39 mouse cellular contexts compared by ENCODE assay signal in genomic region chr8:12608810-12609209, GRCm38 (mm10). TPM values are rescaled to one million over a fixed set of nuclear protein-coding genes. Genes with fewer than 3 reads are reported as not detected.
"Had no signal": no experiment of that assay in that cellular context is flagged by ENCODE, and none has a peak within 500 bp of the region (broad histone marks: within the 10 kb centered on the region; RNA-seq: fewer than 3 reads in every experiment).

No protein-coding gene starts in this region.

- H3K4me2 ChIP-seq: embryonic facial prominence, embryonic 12.5 days; embryonic facial prominence, embryonic 13.5 days; embryonic facial prominence, embryonic 15.5 days; forebrain, embryonic 12.5 days; forebrain, embryonic 13.5 days; forebrain, embryonic 15.5 days had no signal

- H3K27ac ChIP-seq: embryonic facial prominence, embryonic 10.5 days; embryonic facial prominence, embryonic 12.5 days; embryonic facial prominence, embryonic 13.5 days; embryonic facial prominence, embryonic 15.5 days; forebrain, embryonic 10.5 days; forebrain, embryonic 12.5 days; forebrain, embryonic 13.5 days; forebrain, embryonic 15.5 days; gastrocnemius, adult 2 months; heart, adult 2 months had no signal

- DNase-seq: cerebellum, adult 9-10 months; cerebellum, adult 9-11 months; cerebellum, postnatal 10 days; cerebellum, postnatal 14 days; cerebellum, postnatal 25 days; cerebellum, postnatal 36 days; embryo, embryonic 11 days; forebrain, postnatal 0 days; gastrocnemius, adult 2 months; gastrocnemius, postnatal 10 days; gastrocnemius, postnatal 14 days; gastrocnemius, postnatal 25 days; gastrocnemius, postnatal 36 days; heart, adult 11 months; heart, adult 18-20 months; heart, adult 2 months had no signal

- H3K4me3 ChIP-seq: embryonic facial prominence, embryonic 10.5 days; embryonic facial prominence, embryonic 12.5 days; embryonic facial prominence, embryonic 13.5 days; embryonic facial prominence, embryonic 15.5 days; erythroblast, embryonic 14.5 days; forebrain, embryonic 10.5 days; forebrain, embryonic 12.5 days; forebrain, embryonic 13.5 days; forebrain, embryonic 15.5 days; gastrocnemius, adult 2 months; heart, adult 2 months had no signal

- H3K4me1 ChIP-seq: embryonic facial prominence, embryonic 12.5 days; embryonic facial prominence, embryonic 13.5 days; embryonic facial prominence, embryonic 15.5 days had no signal

- H3K9ac ChIP-seq: embryonic facial prominence, embryonic 12.5 days; embryonic facial prominence, embryonic 13.5 days; embryonic facial prominence, embryonic 15.5 days; forebrain, embryonic 12.5 days; forebrain, embryonic 13.5 days; forebrain, embryonic 15.5 days; forebrain, postnatal 0 days had no signal

- ATAC-seq: forebrain, embryonic 13.5 days; forebrain, embryonic 14.5 days; forebrain, embryonic 15.5 days; forebrain, embryonic 16.5 days had no signal

- H3K27me3 ChIP-seq: embryonic facial prominence, embryonic 12.5 days; forebrain, embryonic 13.5 days; forebrain, embryonic 15.5 days had no signal

- H3K9me3 ChIP-seq: embryonic facial prominence, embryonic 10.5 days; embryonic facial prominence, embryonic 12.5 days; embryonic facial prominence, embryonic 13.5 days; embryonic facial prominence, embryonic 15.5 days; forebrain, embryonic 10.5 days; forebrain, embryonic 12.5 days; forebrain, embryonic 13.5 days; forebrain, embryonic 15.5 days had no signal

- H3K36me3 ChIP-seq: embryonic facial prominence, embryonic 12.5 days; embryonic facial prominence, embryonic 15.5 days; forebrain, embryonic 12.5 days; forebrain, embryonic 15.5 days had no signal

RNA-seq across cellular contexts. Expression of gene Spaca7, which starts 36.0 kb away (rescaled TPM):
- total RNA-seq: common myeloid progenitor, adult 5-6 weeks; forebrain, postnatal 0 days; gastrocnemius, adult 18-20 months; gastrocnemius, adult 2 months; gastrocnemius, adult 8-10 months; gastrocnemius, postnatal 10 days; gastrocnemius, postnatal 14 days; gastrocnemius, postnatal 25 days; gastrocnemius, postnatal 36 days; gastrocnemius, postnatal 4 days; granulocyte monocyte progenitor cell, adult 5-6 weeks; heart, adult 18-20 months; heart, adult 2 months; heart, adult 8-10 months had no signal
- polyA plus RNA-seq: cortical plate, adult 2 months; embryonic facial prominence, embryonic 10.5 days; embryonic facial prominence, embryonic 11.5 days; embryonic facial prominence, embryonic 12.5 days; embryonic facial prominence, embryonic 13.5 days; embryonic facial prominence, embryonic 14.5 days; embryonic facial prominence, embryonic 15.5 days; erythroblast, embryonic 14.5 days; forebrain, embryonic 10.5 days; forebrain, embryonic 11.5 days; forebrain, embryonic 12.5 days; forebrain, embryonic 13.5 days; forebrain, embryonic 14.5 days; forebrain, embryonic 15.5 days; forebrain, embryonic 16.5 days; forebrain, postnatal 0 days; frontal cortex, adult 2 months; gonadal fat pad, adult 2 months; heart, adult 2 months had no signal
